Mouse (Mus musculus) adrenal gland, adult 2 months (tissue): ENCODE data around the gene Adgb. TPM values are rescaled to one million over a fixed set of nuclear protein-coding genes. Genes with fewer than 3 reads are reported as not detected.

ENCODE experiments used
- DNase-seq: peaks from one replicate; pipeline ENCODE4 v3.0.0; 2021
- polyA plus RNA-seq: library from polyadenylated mRNA; depleted of rRNA; stranded (reverse); fragments of >200 nt; gene quantifications from 2 replicates; pipeline ENCODE4 v1.2.3, GENCODE M21; 2012; rRNA removed
- total RNA-seq, 2 experiments: library from RNA; stranded (reverse); gene quantifications; 2 replicates each; pipeline ENCODE4 v1.2.3; 2021

The Adgb gene
- total and polyA plus RNA-seq, 3 experiments = 0.07 to 0.66 (median 0.49) TPM

GRCm38 (mm10) chr10:10350550-10350949 is 121.6 kb downstream of the Adgb start:
- DNase-seq = no peak

- DNase-seq = no peak
Observed at GRCm38 (mm10) chr10:10343930-10344329, 128.2 kb downstream of the Adgb start.

- DNase-seq = peak; percentile 33
Observed at GRCm38 (mm10) chr10:10325560-10325959, 146.6 kb downstream of the Adgb start.

- no peak for DNase-seq
Observed at GRCm38 (mm10) chr10:10322961-10323360, 149.2 kb downstream of the Adgb start.

- peak; percentile 78 for DNase-seq
Observed at GRCm38 (mm10) chr10:10321119-10321781, 150.9 kb downstream of the Adgb start.

GRCm38 (mm10) chr10:10320364-10321083 is 151.6 kb downstream of the Adgb start:
- no peak for DNase-seq

GRCm38 (mm10) chr10:10318086-10318485 is 154.0 kb downstream of the Adgb start:
- no peak for DNase-seq

GRCm38 (mm10) chr10:10315631-10316030 is 156.5 kb downstream of the Adgb start:
- DNase-seq = peak; percentile 28

GRCm38 (mm10) chr10:10314521-10314920 is 157.6 kb downstream of the Adgb start:
- DNase-seq = no peak

GRCm38 (mm10) chr10:10309877-10310426 is 162.2 kb downstream of the Adgb start:
- DNase-seq = no peak

- DNase-seq = no peak
Observed at GRCm38 (mm10) chr10:10309056-10309455, 163.1 kb downstream of the Adgb start.

GRCm38 (mm10) chr10:10307384-10307783 is 164.7 kb downstream of the Adgb start:
- DNase-seq = no peak

- DNase-seq = peak; percentile 24
Observed at GRCm38 (mm10) chr10:10304370-10304769, 167.8 kb downstream of the Adgb start.

- DNase-seq = peak; percentile 15
Observed at GRCm38 (mm10) chr10:10301692-10302091, 170.4 kb downstream of the Adgb start.

GRCm38 (mm10) chr10:10300915-10301439 is 171.1 kb downstream of the Adgb start:
- DNase-seq = no peak

- no peak for DNase-seq
Observed at GRCm38 (mm10) chr10:10299987-10300386, 172.1 kb downstream of the Adgb start.

- DNase-seq = no peak
Observed at GRCm38 (mm10) chr10:10287221-10287867, 184.8 kb downstream of the Adgb start.

Other genes with a start within 250 kb of the Adgb start
- 1 to 10 TPM; 5.5 to 5.6 TPM for gene Rab32, start 85.9 kb upstream of the Adgb start, total RNA-seq
- 5.3 and 6.8 TPM in 2 replicates for gene Rab32, start 85.9 kb upstream of the Adgb start, polyA plus RNA-seq
- gene Gm10944, start 209.0 kb upstream of the Adgb start, total RNA-seq = not detected
- not detected in 2 replicates for gene Gm10944, start 209.0 kb upstream of the Adgb start, polyA plus RNA-seq